ENCODE assay signal across 15 mouse cellular contexts in genomic region chr8:10971509-10971908, GRCm38 (mm10). TPM values are rescaled to one million over a fixed set of nuclear protein-coding genes. Genes with fewer than 3 reads are reported as not detected.
DNase-seq lines count a peak whose midpoint lies in the region; ATAC-seq and TF ChIP-seq lines count a peak whose summit lies in the region.
"Had no signal": no experiment of that assay in that cellular context is flagged by ENCODE, and none has a peak within 500 bp of the region (broad histone marks: within the 10 kb centered on the region; RNA-seq: fewer than 3 reads in every experiment).

No protein-coding gene starts in this region.

- H3K4me2 ChIP-seq in kidney, embryonic 16.5 days (replicated peaks; ENCODE audit: low read depth, low read length), result no peak overlapping the region
- H3K4me2 ChIP-seq in kidney, embryonic 14.5 days (replicated peaks; ENCODE audit: low read depth, low read length), result no peak overlapping the region
- H3K4me2 ChIP-seq in embryonic facial prominence, embryonic 14.5 days (ENCODE audit: low read depth, low read length), result no peak overlapping the region
- no peak overlapping the region for H3K4me2 ChIP-seq in stomach, embryonic 16.5 days (ENCODE audit: low read depth, low read length)
- H3K4me2 ChIP-seq in forebrain, embryonic 12.5 days, result no peak overlapping the region
- H3K4me2 ChIP-seq: forebrain, embryonic 13.5 days; hindbrain, embryonic 12.5 days; midbrain, embryonic 11.5 days had no signal

- H3K9ac ChIP-seq in kidney, embryonic 16.5 days (replicated peaks; ENCODE audit: low read length), result no peak overlapping the region
- no peak overlapping the region for H3K9ac ChIP-seq in kidney, embryonic 14.5 days (ENCODE audit: low read depth, low read length)
- H3K9ac ChIP-seq in embryonic facial prominence, embryonic 14.5 days (ENCODE audit: low read depth, low read length), result no peak overlapping the region
- H3K9ac ChIP-seq in stomach, embryonic 16.5 days (ENCODE audit: low read length), result no peak overlapping the region
- H3K9ac ChIP-seq in forebrain, embryonic 12.5 days, result no peak overlapping the region
- H3K9ac ChIP-seq: forebrain, embryonic 13.5 days; hindbrain, embryonic 12.5 days; liver, embryonic 14.5 days had no signal

- WGBS in kidney, embryonic 16.5 days, result 75% methylated on average over 5 of the region's 5 CpGs
- 80% methylated on average over 5 of the region's 5 CpGs for WGBS in kidney, embryonic 14.5 days
- WGBS in embryonic facial prominence, embryonic 14.5 days, result 85% methylated on average over 5 of the region's 5 CpGs
- WGBS in stomach, embryonic 16.5 days, result 71% methylated on average over 5 of the region's 5 CpGs
- 89% methylated on average over 5 of the region's 5 CpGs for WGBS in forebrain, embryonic 12.5 days

- DNase-seq in G1E (ENCODE audit: low spot score), result no peak
- DNase-seq in embryonic facial prominence, embryonic 14.5 days (ENCODE audit: low spot score), result no peak
- DNase-seq in urinary bladder, postnatal 10 days (ENCODE audit: low spot score), result no peak
- DNase-seq in right cerebral cortex, adult 18-20 months, result no peak
- DNase-seq: cerebellum, adult 2 months; gastrocnemius, adult 2 months had no signal

- H3K9me3 ChIP-seq in kidney, embryonic 16.5 days (ENCODE audit: low read length), result no peaks in the 10 kb centered on the region
- no peaks in the 10 kb centered on the region for H3K9me3 ChIP-seq in kidney, embryonic 14.5 days (ENCODE audit: control insufficient read depth, low read length)
- H3K9me3 ChIP-seq in G1E (replicated peaks), result no peaks in the 10 kb centered on the region
- no peaks in the 10 kb centered on the region for H3K9me3 ChIP-seq in embryonic facial prominence, embryonic 14.5 days (ENCODE audit: control insufficient read depth, low read length)
- H3K9me3 ChIP-seq in stomach, embryonic 16.5 days (replicated peaks; ENCODE audit: control insufficient read depth, low read length), result no peaks in the 10 kb centered on the region
- no peaks in the 10 kb centered on the region for H3K9me3 ChIP-seq in forebrain, embryonic 12.5 days
- H3K9me3 ChIP-seq: forebrain, embryonic 13.5 days; hindbrain, embryonic 12.5 days had no signal

- H3K4me3 ChIP-seq in kidney, embryonic 16.5 days (ENCODE audit: low read length), result no peak overlapping the region
- no peak overlapping the region for H3K4me3 ChIP-seq in kidney, embryonic 14.5 days (ENCODE audit: low read length)
- no peak overlapping the region for H3K4me3 ChIP-seq in G1E (ENCODE audit: low read depth, low read length)
- H3K4me3 ChIP-seq in embryonic facial prominence, embryonic 14.5 days (ENCODE audit: low read depth, low read length), result no peak overlapping the region
- no peak overlapping the region for H3K4me3 ChIP-seq in stomach, embryonic 16.5 days (replicated peaks; ENCODE audit: low read length)
- H3K4me3 ChIP-seq in forebrain, embryonic 12.5 days (replicated peaks), result no peak overlapping the region
- H3K4me3 ChIP-seq: forebrain, embryonic 13.5 days; gastrocnemius, adult 2 months; hindbrain, embryonic 12.5 days had no signal

- peaks cover 63% of the 10 kb centered on the region for H3K4me1 ChIP-seq in kidney, embryonic 16.5 days (ENCODE audit: insufficient read depth, low read length)
- peaks cover 36% of the 10 kb centered on the region for H3K4me1 ChIP-seq in kidney, embryonic 14.5 days (ENCODE audit: control insufficient read depth, insufficient read depth, low read length)
- peaks cover 36% of the 10 kb centered on the region for H3K4me1 ChIP-seq in G1E (ENCODE audit: insufficient read depth, low read depth, low read length)
- peaks cover 44% of the 10 kb centered on the region for H3K4me1 ChIP-seq in embryonic facial prominence, embryonic 14.5 days (ENCODE audit: control insufficient read depth, insufficient read depth, low read length)
- H3K4me1 ChIP-seq in stomach, embryonic 16.5 days (ENCODE audit: control insufficient read depth, insufficient read depth, low read length), result peaks cover 43% of the 10 kb centered on the region
- H3K4me1 ChIP-seq in forebrain, embryonic 12.5 days, result peaks cover 33% of the 10 kb centered on the region

- no peak for TF ChIP-seq CTCF in G1E (IDR thresholded peaks at IDR 0.05; ENCODE audit: low read depth, low read length)

- ATAC-seq in kidney, embryonic 16.5 days (ENCODE audit: low FRiP score, low TSS enrichment), result no peak
- no peak for ATAC-seq in kidney, embryonic 14.5 days (ENCODE audit: low FRiP score, low TSS enrichment)
- 0 out of 2 replicates have a peak, but pooled peaks have one; percentile 15 for ATAC-seq in G1E (ENCODE audit: extremely low read depth, insufficient number of reproducible peaks, low FRiP score, poor library complexity, severe bottlenecking)
- no peak for ATAC-seq in embryonic facial prominence, embryonic 14.5 days (ENCODE audit: low read depth)
- ATAC-seq in stomach, embryonic 16.5 days (ENCODE audit: insufficient read depth, low FRiP score), result no peak
- no peak for ATAC-seq in forebrain, embryonic 12.5 days (ENCODE audit: low FRiP score)
- ATAC-seq: forebrain, embryonic 13.5 days had no signal

- H3K27me3 ChIP-seq in kidney, embryonic 16.5 days (ENCODE audit: insufficient read depth, low read length), result no peaks in the 10 kb centered on the region
- H3K27me3 ChIP-seq in kidney, embryonic 14.5 days (ENCODE audit: control insufficient read depth, insufficient read depth, low read length), result no peaks in the 10 kb centered on the region
- H3K27me3 ChIP-seq in G1E (ENCODE audit: insufficient read depth, low read length), result peaks cover 6% of the 10 kb centered on the region
- no peaks in the 10 kb centered on the region for H3K27me3 ChIP-seq in embryonic facial prominence, embryonic 14.5 days (replicated peaks; ENCODE audit: control insufficient read depth, insufficient read depth, low read length)
- H3K27me3 ChIP-seq in stomach, embryonic 16.5 days (ENCODE audit: control insufficient read depth, insufficient read depth, low read length), result no peaks in the 10 kb centered on the region
- H3K27me3 ChIP-seq in forebrain, embryonic 12.5 days, result peaks cover 26% of the 10 kb centered on the region

- no peaks in the 10 kb centered on the region for H3K36me3 ChIP-seq in kidney, embryonic 16.5 days (ENCODE audit: insufficient read depth, low read length)
- H3K36me3 ChIP-seq in kidney, embryonic 14.5 days (ENCODE audit: control insufficient read depth, insufficient read depth, low read length), result no peaks in the 10 kb centered on the region
- H3K36me3 ChIP-seq in G1E (replicated peaks), result no peaks in the 10 kb centered on the region
- H3K36me3 ChIP-seq in embryonic facial prominence, embryonic 14.5 days (ENCODE audit: control insufficient read depth, insufficient read depth, low read length), result no peaks in the 10 kb centered on the region
- no peaks in the 10 kb centered on the region for H3K36me3 ChIP-seq in stomach, embryonic 16.5 days (ENCODE audit: control insufficient read depth, insufficient read depth, low read length)
- no peaks in the 10 kb centered on the region for H3K36me3 ChIP-seq in forebrain, embryonic 12.5 days (replicated peaks)
- H3K36me3 ChIP-seq: hindbrain, embryonic 12.5 days had no signal

- H3K27ac ChIP-seq in kidney, embryonic 16.5 days (ENCODE audit: low read length), result peak overlapping the region; percentile 63
- no peak overlapping the region for H3K27ac ChIP-seq in kidney, embryonic 14.5 days (ENCODE audit: low read depth, low read length)
- peak overlapping the region; percentile 63 for H3K27ac ChIP-seq in embryonic facial prominence, embryonic 14.5 days (replicated peaks; ENCODE audit: low read depth, low read length)
- peak overlapping the region; percentile 39 for H3K27ac ChIP-seq in stomach, embryonic 16.5 days (ENCODE audit: low read length)
- H3K27ac ChIP-seq in forebrain, embryonic 12.5 days, result no peak overlapping the region
- H3K27ac ChIP-seq: forebrain, embryonic 13.5 days; kidney, postnatal 0 days; liver, embryonic 14.5 days had no signal

RNA-seq across cellular contexts. Expression of gene Irs2, which starts 36.7 kb away (rescaled TPM):
- 4.1 and 4.8 TPM in 2 replicates for polyA plus RNA-seq in kidney, embryonic 16.5 days (2015; fragmentation: Nextera tagmentation; extraction: Ambion mirVana)
- polyA plus RNA-seq in kidney, embryonic 14.5 days (2014; fragmentation: Nextera tagmentation; extraction: Ambion mirVana), result 6.6 and 7.3 TPM in 2 replicates
- total RNA-seq in G1E (2014; fragmentation: Nextera tagmentation), result 92.1 and 97.9 TPM in 2 replicates
- total RNA-seq in G1E (2017), result 15.6 and 17.4 TPM in 2 replicates
- 78.5 and 83.6 TPM in 2 replicates for polyA plus RNA-seq in G1E (2012)
- 5.4 and 5.9 TPM in 2 replicates for polyA plus RNA-seq in embryonic facial prominence, embryonic 14.5 days (2014; fragmentation: Nextera tagmentation; extraction: Ambion mirVana)
- polyA plus RNA-seq in stomach, embryonic 16.5 days (2015; fragmentation: Nextera tagmentation; extraction: Ambion mirVana), result 3.3 and 3.4 TPM in 2 replicates
- 5.0 and 6.5 TPM in 2 replicates for polyA plus RNA-seq in forebrain, embryonic 12.5 days (2016; fragmentation: Nextera tagmentation; extraction: Ambion mirVana)

Comparison
In these comparisons a context has a peak if more than half of its experiments do, and no peak if none do; other contexts are left out.
1. H3K27ac ChIP-seq: peak in kidney, embryonic 16.5 days (single experiment), embryonic facial prominence, embryonic 14.5 days (single experiment) and stomach, embryonic 16.5 days (single experiment); none in kidney, embryonic 14.5 days (single experiment) and forebrain, embryonic 12.5 days (single experiment).